Mouse (Mus musculus) intestine, postnatal 0 days (tissue): ENCODE results near the gene Notch3. TPM values are rescaled to one million over a fixed set of nuclear protein-coding genes. Genes with fewer than 3 reads are reported as not detected.
"Not testable (repeated sequence)": the region's sequence is repeated elsewhere in the genome, so short reads cannot be mapped to it uniquely, and the experiment has no call there.

Experiments
- ATAC-seq: fragments of 200-750 bp; cut with Nextera tagmentation; 2 replicates; pipeline ENCODE4 v1.8.0; 2017; ENCODE audit warnings: mild to moderate bottlenecking, moderate TSS enrichment, moderate library complexity
- H3K27ac ChIP-seq: fragments of 300-500 bp; sonication (generic); 2 replicates; pipeline ENCODE4 v1.5.1; 2014; ENCODE audit warnings: mild to moderate bottlenecking, low read depth, low read length, moderate library complexity
- H3K27me3 ChIP-seq: fragments of 300-500 bp; sonication (generic); replicated peaks from 2 replicates; pipeline ENCODE4 v1.6.1; 2014; ENCODE audit warnings: low read length, mixed read lengths; ENCODE audit not compliant: control insufficient read depth, insufficient read depth
- H3K36me3 ChIP-seq: fragments of 300-500 bp; sonication (generic); 2 replicates; pipeline ENCODE4 v1.6.1; 2014; ENCODE audit warnings: mild to moderate bottlenecking, moderate library complexity; ENCODE audit not compliant: control insufficient read depth, insufficient read depth
- H3K4me1 ChIP-seq: fragments of 300-500 bp; sonication (generic); replicated peaks from 2 replicates; pipeline ENCODE4 v1.6.1; 2014; ENCODE audit warnings: antibody characterized with exemption, low read length, mixed read lengths; ENCODE audit not compliant: control insufficient read depth, insufficient read depth
- H3K4me2 ChIP-seq: fragments of 300-500 bp; sonication (generic); replicated peaks from 2 replicates; pipeline ENCODE4 v1.6.1; 2014; ENCODE audit warnings: low read depth, mild to moderate bottlenecking, moderate library complexity
- H3K4me3 ChIP-seq: fragments of 300-500 bp; sonication (generic); 2 replicates; pipeline ENCODE4 v1.5.1; 2014; ENCODE audit warnings: low read depth, low read length
- H3K9ac ChIP-seq: fragments of 300-500 bp; sonication (generic); 2 replicates; pipeline ENCODE4 v1.6.1; 2014; ENCODE audit warnings: mild to moderate bottlenecking, low read depth, low read length
- H3K9me3 ChIP-seq: fragments of 300-500 bp; sonication (generic); 2 replicates; pipeline ENCODE4 v1.6.1; 2016; ENCODE audit warnings: mixed run types; ENCODE audit not compliant: control insufficient read depth
- CTCF ChIP-seq: sonication (generic); IDR thresholded peaks from 2 replicates; pipeline ENCODE4 v1.5.1; 2016; ENCODE audit warnings: low read depth, mild to moderate bottlenecking, control low read depth, antibody characterized with exemption, moderate library complexity
- WGBS: fragments of 180-500 bp; shearing (Covaris S2); extraction: QIAGEN DNeasy Blood & Tissue Kit; methylation state at CpG from one replicate; pipeline ENCODE4 v1.1.7; 2014; 5-methylcytosine and 5-hydroxymethylcytosine counted together
- polyA plus RNA-seq: library from polyadenylated mRNA; unstranded; fragments of >200 nt; fragmentation: Nextera tagmentation; extraction: Ambion mirVana; gene quantifications from 2 replicates; pipeline ENCODE4 v1.2.1, GENCODE M21; 2015

Notch3 gene
- polyA plus RNA-seq, 1 experiment from 2014 or later = 2.0 TPM

GRCm38 (mm10) chr17:32097676-32098075 lies 69.0 kb downstream of the Notch3 start:
- no peak overlapping the region for H3K4me3 ChIP-seq
- no peak overlapping the region for H3K27ac ChIP-seq
- ATAC-seq = no peak
- no peak overlapping the region for H3K4me2 ChIP-seq
- H3K27me3 ChIP-seq = 0 out of 2 replicates have a peak, but pooled peaks cover 5% of the 10 kb centered on the region
- 73% methylated on average over 1 of the region's 1 CpGs for WGBS
- H3K4me1 ChIP-seq = peaks cover 4% of the 10 kb centered on the region
- no peak for TF ChIP-seq CTCF
- H3K36me3 ChIP-seq = no peaks in the 10 kb centered on the region
- no peak overlapping the region for H3K9ac ChIP-seq
- H3K9me3 ChIP-seq = no peaks in the 10 kb centered on the region

- no peaks in the 10 kb centered on the region for H3K36me3 ChIP-seq
- H3K9ac ChIP-seq = no peak overlapping the region
- no peak overlapping the region for H3K4me3 ChIP-seq
- no peaks in the 10 kb centered on the region for H3K27me3 ChIP-seq
- 85% methylated on average over 5 of the region's 5 CpGs for WGBS
- H3K9me3 ChIP-seq = no peaks in the 10 kb centered on the region
- no peak overlapping the region for H3K27ac ChIP-seq
- no peak overlapping the region for H3K4me2 ChIP-seq
- peak; percentile 51 for TF ChIP-seq CTCF
- no peak for ATAC-seq
- H3K4me1 ChIP-seq = no peaks in the 10 kb centered on the region
Measured at GRCm38 (mm10) chr17:32092895-32093294, 73.8 kb downstream of the Notch3 start.

GRCm38 (mm10) chr17:32092241-32092619 lies 74.4 kb downstream of the Notch3 start:
- no peak for ATAC-seq
- H3K4me1 ChIP-seq = no peaks in the 10 kb centered on the region
- no peak overlapping the region for H3K4me2 ChIP-seq
- no peak overlapping the region for H3K9ac ChIP-seq
- no peaks in the 10 kb centered on the region for H3K27me3 ChIP-seq
- no peak overlapping the region for H3K27ac ChIP-seq
- no peaks in the 10 kb centered on the region for H3K36me3 ChIP-seq
- TF ChIP-seq CTCF = no peak
- H3K4me3 ChIP-seq = no peak overlapping the region
- H3K9me3 ChIP-seq = no peaks in the 10 kb centered on the region
- 86% methylated on average over 1 of the region's 1 CpGs for WGBS

DNA sequence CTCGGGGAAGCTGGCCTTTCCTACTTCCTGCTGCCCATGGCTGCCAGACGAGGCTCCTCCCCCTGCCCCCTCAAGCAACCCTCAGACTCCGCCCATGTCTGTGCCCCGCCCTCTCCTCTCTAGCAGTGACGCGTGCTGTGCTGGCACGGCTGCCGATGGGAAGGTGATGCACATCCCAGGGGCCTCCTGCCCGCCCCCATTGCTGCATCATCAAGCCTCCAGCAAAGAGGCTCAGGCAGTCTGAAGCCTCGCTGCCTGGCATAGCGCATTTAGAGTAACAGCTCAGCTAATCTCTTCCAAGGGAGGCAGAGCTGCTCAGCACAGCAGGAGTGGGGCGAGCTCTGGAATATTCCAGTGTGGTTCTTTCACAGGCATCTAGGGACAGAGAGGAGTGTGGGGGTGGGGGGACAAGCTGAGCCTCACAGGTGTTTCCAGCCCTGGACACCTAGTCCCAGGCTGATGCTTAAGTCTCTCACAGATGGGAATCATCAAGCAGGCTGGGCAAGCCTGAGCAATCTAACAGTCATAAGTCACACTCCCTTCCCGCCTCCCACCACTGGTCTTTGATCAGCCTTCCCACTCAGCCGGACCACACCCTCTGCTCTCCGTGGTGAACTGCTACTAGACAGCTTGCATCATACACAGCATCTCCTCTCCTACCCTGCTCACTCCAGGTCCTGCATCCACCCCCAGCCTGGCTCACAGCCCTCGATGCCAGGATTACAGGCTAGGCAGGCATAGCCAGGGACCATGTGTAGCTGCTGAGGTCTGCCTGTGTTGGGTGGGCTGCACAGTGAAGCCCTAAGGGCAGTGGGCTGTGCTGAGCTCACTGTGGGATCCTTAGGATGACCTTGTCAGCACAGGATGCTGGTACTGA lies 75.0 kb downstream of the Notch3 start:
- Histone ChIP-seq H3K9ac (peak overlapping the region; percentile 31; the same call in 1 of the 2 replicates), H3K4me2 (peak overlapping the region; percentile 58), H3K4me3 (peak overlapping the region; percentile 20), H3K27ac (peak overlapping the region; percentile 30; the same call in 1 of the 2 replicates)
- peak; percentile 91 for ATAC-seq
- not testable (repeated sequence) for H3K4me1 ChIP-seq, H3K27me3 ChIP-seq, H3K9me3 ChIP-seq, H3K36me3 ChIP-seq
- 9% methylated on average over 14 of the region's 16 CpGs for WGBS

- H3K9ac ChIP-seq = peak overlapping the region; percentile 31; the same call in 1 of the 2 replicates
- TF ChIP-seq CTCF = no peak
- ATAC-seq = peak; percentile 2; the same call in 1 of the 2 replicates
- no peaks in the 10 kb centered on the region for H3K36me3 ChIP-seq
- 17% methylated on average over 1 of the region's 1 CpGs for WGBS
- no peaks in the 10 kb centered on the region for H3K4me1 ChIP-seq
- H3K27me3 ChIP-seq = no peaks in the 10 kb centered on the region
- no peaks in the 10 kb centered on the region for H3K9me3 ChIP-seq
- H3K27ac ChIP-seq = peak overlapping the region; percentile 30; the same call in 1 of the 2 replicates
- H3K4me3 ChIP-seq = peak overlapping the region; percentile 20
- peak overlapping the region; percentile 58 for H3K4me2 ChIP-seq
Measured at GRCm38 (mm10) chr17:32091032-32091363, 75.7 kb downstream of the Notch3 start.

DNA sequence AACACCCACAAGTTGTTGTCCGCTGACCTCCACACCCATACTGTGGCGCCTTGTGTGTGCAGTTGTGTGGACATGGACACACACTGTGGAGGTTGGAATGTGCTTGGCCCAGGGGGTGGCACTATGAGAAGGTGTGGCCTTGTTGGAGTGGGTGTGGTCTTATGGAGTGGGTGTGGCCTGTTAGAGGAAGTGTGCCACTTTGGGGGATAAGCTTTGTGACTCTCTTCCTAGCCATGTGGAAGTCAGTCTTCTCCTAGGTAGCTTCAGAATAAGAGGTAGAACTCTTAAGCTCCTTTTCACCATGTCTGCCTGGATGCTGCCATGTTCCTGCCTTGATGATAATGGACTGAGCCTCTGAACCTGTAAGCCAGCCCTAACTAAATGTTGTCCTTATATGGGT lies 79.6 kb downstream of the Notch3 start:
- Histone ChIP-seq H3K4me2 (no peak overlapping the region), H3K27me3 (no peaks in the 10 kb centered on the region), H3K4me3 (no peak overlapping the region), H3K9ac (no peak overlapping the region), H3K27ac (no peak overlapping the region), H3K9me3 (no peaks in the 10 kb centered on the region), H3K36me3 (no peaks in the 10 kb centered on the region), H3K4me1 (no peaks in the 10 kb centered on the region)
- WGBS = 98% methylated on average over 2 of the region's 2 CpGs
- ATAC-seq = no peak
- TF ChIP-seq CTCF = no peak
